Mouse (Mus musculus): ENCODE data around the gene Rab40b. TPM values are rescaled to one million over a fixed set of nuclear protein-coding genes. Genes with fewer than 3 reads are reported as not detected.
"Not testable (repeated sequence)": the region's sequence is repeated elsewhere in the genome, so short reads cannot be mapped to it uniquely, and the experiment has no call there.

Rab40b gene
- polyA plus RNA-seq, 1 experiment from 2014 or later, result 6.4 TPM

- no peak overlapping the region for H3K4me3 ChIP-seq
- no peak overlapping the region for H3K9ac ChIP-seq
- WGBS, result 85% methylated on average over 1 of the region's 1 CpGs
- H3K36me3 ChIP-seq, result peaks cover 42% of the 10 kb centered on the region
- H3K4me2 ChIP-seq (replicated peaks), result no peak overlapping the region
- H3K27ac ChIP-seq, result no peak overlapping the region
- ATAC-seq (ENCODE audit: low FRiP score, low read depth), result no peak
- no peaks in the 10 kb centered on the region for H3K4me1 ChIP-seq
- no peaks in the 10 kb centered on the region for H3K27me3 ChIP-seq (replicated peaks)
- H3K9me3 ChIP-seq, result no peaks in the 10 kb centered on the region
These were observed 62.0 kb downstream of the Rab40b start for GRCm38 (mm10) chr11:121326034-121326433.

GRCm38 (mm10) chr11:121307712-121308111 is 80.3 kb downstream of the Rab40b start:
- not testable (repeated sequence) for H3K27ac ChIP-seq; H3K4me1 ChIP-seq; H3K27me3 ChIP-seq (replicated peaks); H3K4me3 ChIP-seq; ATAC-seq (ENCODE audit: low FRiP score, low read depth); H3K4me2 ChIP-seq (replicated peaks); H3K9ac ChIP-seq
- WGBS, result 87% methylated on average over 6 of the region's 6 CpGs
- Histone ChIP-seq H3K36me3 (peaks cover 74% of the 10 kb centered on the region), H3K9me3 (peaks cover 11% of the 10 kb centered on the region; the same call in 1 of the 2 replicates)

GRCm38 (mm10) chr11:121306608-121307007 is 81.4 kb downstream of the Rab40b start:
- Histone ChIP-seq H3K9me3 (peaks cover 11% of the 10 kb centered on the region; the same call in 1 of the 2 replicates), H3K27me3 (replicated peaks) (no peaks in the 10 kb centered on the region), H3K27ac (no peak overlapping the region), H3K9ac (no peak overlapping the region), H3K4me3 (no peak overlapping the region), H3K36me3 (peaks cover 85% of the 10 kb centered on the region), H3K4me2 (replicated peaks) (no peak overlapping the region), H3K4me1 (no peaks in the 10 kb centered on the region)
- WGBS, result 96% methylated on average over 8 of the region's 8 CpGs
- ATAC-seq (ENCODE audit: low FRiP score, low read depth), result no peak

Small RNAs within 50 kb of the gene (microRNA-seq; reads per million reads assigned to microRNA genes)
- gene Mir7236, result not detected

Other genes with a start within 250 kb of the Rab40b start
- gene Tex19.1, start 242.1 kb downstream of the Rab40b start, polyA plus RNA-seq (2016; fragmentation: Nextera tagmentation; extraction: Ambion mirVana), result not detected in 2 replicates
- 0.25 and 0.46 TPM in 2 replicates for gene Uts2r, start 228.0 kb downstream of the Rab40b start, polyA plus RNA-seq (2016; fragmentation: Nextera tagmentation; extraction: Ambion mirVana)
- 12.2 and 13.1 TPM in 2 replicates for gene Hexdc, start 183.8 kb downstream of the Rab40b start, polyA plus RNA-seq (2016; fragmentation: Nextera tagmentation; extraction: Ambion mirVana)
- 18.2 and 19.7 TPM in 2 replicates for gene Ogfod3, start 183.5 kb downstream of the Rab40b start, polyA plus RNA-seq (2016; fragmentation: Nextera tagmentation; extraction: Ambion mirVana)
- gene Cybc1, start 158.9 kb downstream of the Rab40b start, polyA plus RNA-seq (2016; fragmentation: Nextera tagmentation; extraction: Ambion mirVana), result 41.2 and 42.1 TPM in 2 replicates
- gene Narf, start 151.0 kb downstream of the Rab40b start, polyA plus RNA-seq (2016; fragmentation: Nextera tagmentation; extraction: Ambion mirVana), result 90.2 and 96.2 TPM in 2 replicates
- gene Foxk2, start 128.3 kb downstream of the Rab40b start, polyA plus RNA-seq (2016; fragmentation: Nextera tagmentation; extraction: Ambion mirVana), result 15.2 and 15.3 TPM in 2 replicates
- 88.8 and 91.2 TPM in 2 replicates for gene Wdr45b, start 33.8 kb downstream of the Rab40b start, polyA plus RNA-seq (2016; fragmentation: Nextera tagmentation; extraction: Ambion mirVana)
- gene Fn3krp, start 33.1 kb upstream of the Rab40b start, polyA plus RNA-seq (2016; fragmentation: Nextera tagmentation; extraction: Ambion mirVana), result 7.1 and 9.7 TPM in 2 replicates
- 2.3 and 3.1 TPM in 2 replicates for gene Fn3k, start 46.7 kb upstream of the Rab40b start, polyA plus RNA-seq (2016; fragmentation: Nextera tagmentation; extraction: Ambion mirVana)
- 63.1 and 65.3 TPM in 2 replicates for gene Tbcd, start 63.7 kb upstream of the Rab40b start, polyA plus RNA-seq (2016; fragmentation: Nextera tagmentation; extraction: Ambion mirVana)
- gene Zfp750, start 131.1 kb upstream of the Rab40b start, polyA plus RNA-seq (2016; fragmentation: Nextera tagmentation; extraction: Ambion mirVana), result 0.63 and 0.82 TPM in 2 replicates